Mouse (Mus musculus): Measurements from ENCODE around the gene Ddx60.
"Not testable (repeated sequence)": the region's sequence is repeated elsewhere in the genome, so short reads cannot be mapped to it uniquely, and the experiment has no call there.

Ddx60 gene

DNA sequence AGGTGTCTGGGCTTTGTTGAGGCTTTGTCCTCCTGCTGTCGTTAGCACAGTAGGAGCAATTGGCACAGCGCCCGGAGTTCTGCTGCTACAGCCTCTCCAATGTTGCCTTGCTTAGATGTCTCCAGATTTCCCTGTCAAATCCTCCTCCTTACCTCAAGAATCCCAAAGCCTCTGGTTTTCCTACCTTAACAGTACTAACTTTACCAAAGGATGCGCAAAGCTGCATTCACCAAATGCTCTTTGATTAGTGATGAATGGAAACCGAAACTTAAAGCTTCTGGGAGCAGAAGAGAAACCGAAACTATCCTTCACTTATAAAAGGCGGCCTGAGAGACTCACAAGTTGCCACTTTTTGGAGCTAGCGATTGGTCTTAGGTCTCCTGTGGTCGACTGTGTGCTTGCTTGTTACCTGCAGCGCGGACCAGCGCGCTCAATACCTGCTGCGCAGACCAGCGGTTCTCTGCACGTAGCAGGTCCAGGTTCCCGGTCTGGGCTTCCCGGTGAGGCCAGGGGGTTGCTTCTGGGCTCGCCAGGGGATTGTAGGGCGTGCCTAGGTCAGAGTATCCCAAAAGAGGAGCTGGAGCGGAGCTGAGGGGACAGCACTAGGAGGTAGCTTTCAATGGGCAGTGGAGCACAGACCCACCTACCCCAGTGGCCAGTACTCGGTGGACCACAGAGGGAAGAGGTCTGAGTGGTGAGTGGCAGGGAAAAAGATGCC, at the start of gene Ddx60:
Gene Ddx60 (plus strand): TSS at position 311 of the 718 bp plus-strand sequence.
- peak; percentile 45 to 51 for DNase-seq

DNA sequence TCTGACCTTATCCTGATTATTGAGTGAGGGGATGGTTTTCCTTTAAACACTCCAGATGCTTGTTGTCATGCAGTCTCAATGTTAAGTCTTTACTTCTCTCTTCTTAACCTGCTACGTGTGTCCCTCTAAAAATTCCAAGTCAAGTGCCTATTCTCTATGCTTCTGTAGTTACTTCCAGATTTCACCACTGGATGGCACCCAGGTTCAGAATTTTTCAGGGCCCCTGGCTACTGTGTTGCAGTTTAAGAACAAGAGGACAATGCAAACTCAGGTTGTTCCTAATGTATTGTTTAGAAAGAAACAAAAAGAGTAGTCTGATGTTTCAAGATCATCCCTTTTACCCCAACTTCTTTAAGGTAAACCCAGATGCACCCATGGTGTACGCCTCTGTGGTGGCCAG, 33.8 kb upstream of the Ddx60 start:
- no peak for DNase-seq

DNA sequence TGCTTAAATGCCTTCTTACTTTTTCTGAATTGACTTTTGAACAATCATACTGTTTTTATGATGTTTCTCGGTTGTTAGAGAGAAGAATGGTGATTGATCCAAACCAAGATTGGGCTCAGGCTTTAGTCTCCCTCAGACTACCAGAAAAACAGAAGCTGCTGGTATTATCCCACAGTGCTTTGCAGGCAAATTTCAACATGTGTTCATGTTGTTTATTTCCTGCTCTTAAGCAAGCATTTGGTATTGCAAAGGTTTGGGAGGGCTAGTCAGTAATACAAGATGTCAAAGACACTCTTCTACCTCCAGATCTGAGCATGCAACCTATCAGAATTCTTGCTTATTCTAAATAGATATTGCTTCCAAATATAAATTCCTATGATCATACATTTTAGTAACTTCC, 31.1 kb upstream of the Ddx60 start:
- no peak for DNase-seq

DNA sequence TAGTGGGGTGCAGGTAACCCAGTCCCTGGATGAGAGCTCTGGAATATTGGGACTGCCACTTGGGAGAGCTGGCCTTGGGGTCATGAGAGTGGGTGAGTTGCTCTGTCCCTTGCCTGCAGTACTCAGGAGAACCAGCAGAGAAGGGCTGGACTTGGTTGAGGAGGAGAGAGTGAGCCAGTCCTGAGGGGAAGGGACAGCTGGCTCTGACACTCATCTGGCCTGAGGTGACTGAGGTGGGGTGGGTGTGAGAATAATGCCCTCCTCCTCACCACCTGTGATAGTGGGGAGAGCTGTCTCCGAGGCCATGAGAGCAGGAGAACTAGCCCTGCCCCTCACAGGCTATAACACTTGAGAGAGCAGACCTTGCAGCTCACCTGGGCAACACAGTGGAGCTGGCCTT, 30.5 kb upstream of the Ddx60 start:
- DNase-seq, result no peak

DNA sequence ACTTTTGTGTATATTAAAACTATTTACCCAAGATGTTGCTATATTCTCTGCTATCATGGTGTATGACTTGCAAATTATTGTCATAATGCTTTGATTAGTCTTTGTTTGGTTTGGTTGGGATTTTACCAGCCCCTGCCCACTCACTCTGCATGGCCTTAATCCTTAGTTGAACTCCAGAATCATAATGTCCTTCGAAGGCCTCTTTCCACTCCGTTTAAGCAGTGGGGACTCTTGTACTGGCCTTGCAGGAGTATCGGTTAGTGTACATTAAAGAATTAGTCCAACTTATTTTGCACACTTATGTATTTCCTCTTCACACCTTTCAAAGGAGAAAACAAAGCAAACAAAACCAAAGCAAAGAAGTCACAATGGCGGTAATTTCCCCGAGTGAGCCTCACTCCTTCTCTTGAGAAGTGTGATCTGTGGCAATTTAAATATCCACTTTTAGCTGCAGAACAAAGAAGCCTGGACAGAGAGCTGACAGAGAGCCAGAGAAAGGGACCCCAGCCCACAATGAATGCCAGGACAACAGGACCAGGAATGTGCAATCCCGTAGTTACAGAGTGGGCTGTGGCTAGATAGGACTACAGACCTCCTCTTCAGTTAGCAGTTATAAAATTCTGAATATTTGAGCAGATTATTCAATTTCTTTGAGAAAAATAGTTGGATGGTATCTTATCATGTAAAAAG, 26.7 kb upstream of the Ddx60 start:
- no peak for DNase-seq

DNA sequence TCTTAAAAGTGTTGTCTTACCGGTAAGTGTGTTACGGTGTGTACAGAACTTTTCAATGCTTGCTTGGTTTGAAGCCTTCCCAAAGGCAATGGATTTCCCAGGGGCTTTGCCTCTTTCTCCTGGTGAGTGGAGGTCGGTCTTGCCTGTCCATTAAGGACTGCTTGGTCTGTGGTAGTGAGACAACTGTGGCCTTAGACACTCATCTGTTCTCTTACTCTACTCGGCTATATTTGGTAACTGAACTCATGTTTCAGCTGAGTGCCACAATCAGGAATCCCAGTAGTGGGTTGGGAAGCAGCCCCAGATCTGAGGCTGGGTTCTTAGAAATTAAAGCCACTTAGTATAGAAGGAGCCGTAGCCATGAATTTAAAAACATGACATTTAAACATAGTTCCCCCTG, 25.4 kb upstream of the Ddx60 start, which contains the start of gene Palld:
Gene Palld (minus strand): TSS at position 170 of the 400 bp plus-strand sequence.
- DNase-seq, result no peak

DNA sequence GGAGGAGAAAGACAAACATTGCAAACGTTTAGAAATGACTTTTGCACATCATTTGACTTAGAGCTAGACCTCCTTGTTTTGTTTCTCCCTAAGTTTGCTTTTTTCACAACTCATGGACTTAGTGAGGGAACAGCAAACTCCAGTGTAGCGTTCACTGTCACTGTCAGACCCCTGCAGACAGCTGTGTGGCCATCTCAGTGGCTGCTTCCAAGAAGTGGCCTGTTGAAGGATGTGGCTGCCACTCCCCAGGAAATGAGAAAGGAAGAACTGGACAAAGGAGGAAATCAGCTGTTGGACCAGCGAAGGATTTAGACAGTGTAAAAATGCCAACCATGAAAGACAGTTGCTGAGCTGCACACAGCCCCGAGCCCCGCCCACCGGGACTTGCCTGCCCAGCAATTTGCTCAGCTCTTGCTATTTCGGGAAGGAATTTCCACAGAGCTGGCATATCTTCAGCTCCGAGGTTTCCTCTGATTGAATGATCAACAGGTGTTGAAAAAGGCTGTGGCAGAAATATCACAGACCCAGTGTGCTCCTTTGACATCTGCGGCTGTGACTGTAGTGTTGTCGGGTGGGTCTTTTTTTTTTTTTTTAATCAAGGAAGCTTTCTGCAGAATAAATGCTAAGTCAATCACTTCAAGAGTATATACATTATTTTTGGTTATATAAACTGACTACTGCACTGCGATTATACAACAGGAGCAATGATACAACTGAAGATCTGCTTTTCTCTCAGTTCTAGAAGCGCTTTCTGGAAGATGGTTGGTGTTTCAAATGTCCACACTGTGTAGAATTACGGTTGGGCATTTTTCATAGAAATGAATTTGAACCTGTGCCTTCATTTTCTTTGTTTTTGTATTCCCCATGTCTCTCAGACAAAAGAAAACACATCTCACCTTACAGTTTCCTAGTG, 19.3 kb upstream of the Ddx60 start:
- DNase-seq, result no peak

DNA sequence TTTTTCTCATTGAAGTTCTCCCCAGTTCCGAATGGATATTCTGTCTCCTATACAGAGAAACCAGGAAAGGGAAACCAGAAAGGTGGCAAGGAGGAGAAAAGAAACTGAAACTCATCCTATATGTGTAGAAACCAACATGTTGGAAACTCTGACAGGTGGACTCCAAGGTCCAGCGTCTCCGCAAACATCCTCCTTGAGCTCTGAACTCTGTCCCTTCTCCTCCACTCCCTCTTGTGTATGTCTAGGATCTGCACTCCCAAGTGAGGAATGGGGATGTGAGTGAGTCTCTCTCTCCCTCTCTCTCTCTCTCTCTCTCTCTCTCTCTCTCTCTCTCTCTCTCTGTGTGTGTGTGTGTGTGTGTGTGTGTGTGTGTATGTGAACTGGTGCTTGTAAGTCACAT, 18.6 kb upstream of the Ddx60 start:
- DNase-seq, result no peak

DNA sequence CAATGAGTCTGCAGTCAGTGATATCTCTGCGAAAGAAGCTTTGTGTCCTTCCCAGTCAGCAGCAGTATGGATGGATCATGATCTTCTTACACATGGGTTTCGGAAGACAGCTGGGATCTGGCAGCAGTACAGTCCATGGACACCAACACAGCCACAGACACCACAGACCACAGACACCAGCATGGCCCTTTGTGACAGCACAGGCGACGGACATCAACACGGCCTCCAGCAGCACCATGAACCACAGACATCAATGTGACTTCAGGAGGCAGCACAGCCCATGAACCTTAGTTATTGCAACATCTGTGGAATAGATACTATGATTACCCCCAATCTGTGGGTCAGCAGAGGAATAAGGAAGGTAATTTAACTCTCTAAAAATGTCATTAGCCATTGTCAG, 15.1 kb upstream of the Ddx60 start:
- no peak for DNase-seq

DNA sequence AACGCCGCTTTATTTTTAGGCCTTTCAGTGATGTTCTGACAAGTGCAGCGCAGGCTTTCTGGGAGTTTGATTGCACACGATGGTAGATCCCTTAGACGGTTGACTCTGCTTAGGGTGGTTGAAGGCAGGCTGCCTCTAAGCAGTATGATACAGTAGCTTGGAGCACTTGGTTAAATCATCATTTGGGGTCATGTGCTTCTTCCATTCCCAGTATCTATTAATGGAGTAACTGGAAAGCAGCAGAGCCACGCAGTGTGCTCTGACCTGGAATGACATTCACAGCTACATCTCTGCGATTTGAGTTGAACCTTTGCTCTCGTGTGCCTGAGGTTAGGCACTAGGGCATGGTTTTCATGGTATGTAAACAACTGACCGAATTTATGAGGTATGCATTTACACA, 13.9 kb upstream of the Ddx60 start:
- DNase-seq, result no peak

DNA sequence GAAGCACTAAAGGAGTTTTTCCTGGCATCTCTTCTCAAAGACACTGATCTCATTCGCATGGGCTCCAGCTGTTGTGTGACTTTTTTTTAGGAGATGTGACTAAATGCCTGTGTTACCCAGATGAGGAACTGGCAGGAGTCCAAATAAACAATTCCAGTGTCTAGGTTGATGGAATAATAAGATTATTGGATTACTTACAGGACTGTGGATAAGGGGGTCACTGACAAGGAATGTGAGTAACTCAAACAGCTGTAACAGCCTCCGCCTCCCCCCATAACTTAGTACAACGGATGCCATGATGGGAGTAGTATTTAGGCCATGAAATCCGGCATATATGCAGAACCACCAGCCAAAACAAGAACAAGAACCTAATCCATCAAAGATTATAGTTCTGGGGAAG, 10.6 kb upstream of the Ddx60 start:
- DNase-seq, result no peak

DNA sequence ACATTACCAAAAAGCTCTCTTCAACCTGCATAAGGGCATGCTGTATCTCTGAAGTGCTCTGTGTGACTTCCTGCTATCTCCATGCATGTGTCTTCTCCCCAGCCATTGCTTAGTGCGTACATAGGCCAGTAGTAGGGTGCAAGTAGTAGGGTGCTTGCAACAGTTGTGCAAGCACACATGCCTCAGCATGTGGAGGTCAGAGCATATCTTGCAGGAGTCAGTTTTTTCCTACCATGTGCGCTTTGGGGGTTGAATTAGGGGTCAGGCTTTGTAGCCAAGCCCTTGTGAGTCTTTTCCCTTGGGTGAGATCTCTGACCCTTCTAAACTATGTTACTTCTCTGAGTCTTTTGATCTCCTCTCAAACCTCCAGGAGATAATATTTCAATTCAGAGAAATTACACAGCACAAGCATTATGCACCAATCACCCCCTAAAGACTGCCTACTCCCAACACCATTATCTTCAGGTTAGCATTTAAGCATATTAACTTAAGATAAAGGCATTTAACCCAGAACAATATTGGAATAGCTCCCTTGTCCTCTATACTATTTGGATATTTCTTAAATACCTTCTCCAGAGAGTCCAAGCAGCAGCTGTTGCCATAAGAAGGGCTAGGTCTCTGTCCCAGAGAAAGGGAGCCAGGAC, 8.6 kb upstream of the Ddx60 start:
- DNase-seq, result no peak

DNA sequence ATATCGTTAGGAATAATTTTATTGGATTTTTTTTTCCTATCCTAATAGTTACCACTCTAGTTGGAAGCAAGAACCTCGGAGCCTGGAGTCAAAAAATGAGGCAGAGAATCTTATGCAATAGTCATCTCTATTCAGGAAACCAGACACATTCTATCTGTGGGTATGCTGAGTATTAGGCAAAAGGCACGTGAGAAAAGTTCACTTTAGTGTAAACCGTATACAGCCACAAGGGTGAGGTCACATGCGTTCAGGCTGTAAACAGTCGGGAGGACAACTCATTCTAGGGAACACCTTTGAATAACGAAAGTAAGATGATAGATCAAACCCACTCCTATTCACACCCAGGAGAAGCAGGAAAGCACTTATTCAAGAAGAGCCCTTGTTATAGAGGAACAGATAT, 7.5 kb upstream of the Ddx60 start:
- DNase-seq, result no peak

DNA sequence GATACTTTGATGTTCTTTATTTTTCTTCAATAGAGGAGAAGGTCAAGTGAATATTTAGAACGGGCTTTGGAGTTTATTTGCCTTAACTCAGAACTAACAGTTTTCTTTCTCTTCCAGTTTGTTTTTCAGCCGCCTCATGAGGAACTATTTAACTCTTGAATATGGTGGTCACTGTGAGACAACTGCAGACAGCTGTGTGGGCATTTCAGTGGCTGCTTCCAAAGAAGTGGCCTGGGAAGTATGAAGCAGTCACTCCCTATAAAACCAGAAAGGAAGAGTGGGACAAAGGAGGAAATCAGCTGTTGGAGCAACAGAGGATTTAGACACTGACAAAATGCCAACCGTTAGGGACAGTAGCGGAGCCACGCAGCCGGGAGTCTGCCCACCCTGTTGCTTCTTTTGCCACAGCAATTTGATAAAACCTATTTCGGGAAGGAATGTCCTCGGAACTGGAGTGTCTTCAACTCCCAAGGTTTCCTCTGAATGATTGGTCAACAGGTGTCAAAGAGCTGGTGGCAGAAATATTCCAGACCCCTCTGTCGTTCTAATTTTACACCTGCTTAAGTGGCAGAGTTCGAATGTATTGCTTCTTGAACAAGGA, 6.3 kb upstream of the Ddx60 start:
- no peak for DNase-seq

DNA sequence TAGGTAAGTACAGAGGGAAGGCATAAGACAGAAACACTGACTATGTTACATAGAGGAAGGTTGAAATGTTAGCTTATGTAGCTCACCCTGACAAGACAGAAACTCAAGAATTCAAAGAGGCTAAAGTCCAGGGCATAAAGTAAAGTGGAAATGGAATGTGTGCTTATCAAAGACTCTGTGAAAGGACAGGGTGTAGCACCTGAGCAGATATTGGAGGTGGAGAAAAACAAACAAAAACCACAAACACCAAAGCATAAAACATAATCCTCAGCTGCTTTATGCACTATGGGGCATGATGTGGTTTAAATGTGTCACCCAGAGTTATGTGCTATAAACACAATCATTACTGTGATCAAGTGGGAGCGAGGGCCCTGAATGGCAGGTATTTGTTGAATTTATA, 3.4 kb upstream of the Ddx60 start:
- DNase-seq, result no peak

DNA sequence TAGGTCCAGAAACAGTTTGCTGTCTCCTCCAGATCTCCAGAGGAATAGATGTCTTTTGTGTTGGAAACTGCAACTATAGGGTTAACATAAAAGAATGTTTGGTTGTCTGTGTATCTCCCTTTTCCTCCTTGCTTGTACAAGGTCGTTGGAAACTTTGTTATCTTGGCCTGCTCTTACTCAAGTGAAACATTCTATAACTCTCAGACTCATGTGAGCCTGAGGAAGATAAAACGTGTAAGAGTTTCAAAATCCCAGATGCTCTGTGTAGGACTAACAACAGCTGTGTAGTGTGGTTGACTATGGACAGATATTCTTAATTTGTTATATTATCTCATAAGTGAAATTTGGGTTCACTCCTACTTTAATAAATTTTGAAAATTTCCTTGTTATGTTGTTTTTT, 5.4 kb downstream of the Ddx60 start:
- DNase-seq, result no peak

DNA sequence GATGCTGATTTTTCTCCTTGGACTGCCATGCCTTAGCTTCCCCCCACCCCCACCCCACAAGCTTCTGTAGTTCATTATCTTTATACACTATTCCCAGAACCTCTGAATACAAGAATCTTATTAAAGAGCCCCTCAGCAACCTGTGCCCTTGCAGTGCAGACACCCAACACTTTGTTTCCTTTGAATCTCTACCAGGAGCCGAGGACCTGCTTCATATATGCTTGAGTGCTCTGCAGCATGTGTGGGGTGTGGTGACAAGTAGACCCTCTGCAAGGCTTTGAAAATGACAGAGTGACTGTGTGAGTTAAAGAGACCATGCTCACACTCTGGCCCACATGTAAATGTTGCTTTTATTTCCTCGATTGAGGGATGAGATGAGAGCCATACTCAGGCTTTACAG, 9.7 kb downstream of the Ddx60 start:
- no peak for DNase-seq

DNA sequence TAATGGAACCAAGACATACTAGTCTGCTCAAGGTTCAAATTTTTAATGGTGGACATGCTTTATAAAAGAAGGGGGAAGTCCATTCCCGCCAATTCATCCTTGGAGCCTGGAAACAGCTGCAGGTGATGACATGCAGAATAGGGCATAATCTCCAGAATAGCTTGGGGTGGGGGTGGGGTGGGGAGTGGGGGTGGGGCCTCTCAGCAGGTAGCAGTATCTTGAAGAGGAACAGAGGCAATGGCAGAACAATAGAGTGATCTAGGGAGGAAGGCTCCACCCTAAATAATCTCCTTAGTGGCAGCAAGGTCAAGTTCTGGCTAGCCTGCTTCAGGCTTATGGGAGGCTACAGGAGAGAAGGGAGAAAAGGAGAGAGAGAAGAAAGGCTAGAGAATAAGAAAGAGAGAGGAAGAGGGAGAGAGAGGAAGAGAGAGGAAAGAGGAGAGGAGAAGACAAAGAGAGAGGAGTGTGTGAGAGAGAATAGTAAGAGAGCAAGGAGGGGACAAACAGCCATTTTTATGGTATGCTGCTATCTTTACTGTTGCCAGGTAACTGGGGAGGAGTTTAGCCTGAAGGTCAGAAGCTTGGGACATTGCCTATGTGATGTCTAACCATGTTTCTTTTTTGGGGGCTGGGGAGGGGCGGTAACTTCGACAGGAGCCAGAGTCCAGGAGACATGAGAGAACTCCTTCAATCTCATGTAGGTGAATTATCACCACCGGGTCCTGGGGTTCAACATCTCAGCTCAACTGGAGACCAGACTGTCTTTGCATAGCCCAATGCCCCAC, 36.9 kb downstream of the Ddx60 start:
- not testable (repeated sequence) for DNase-seq

DNA sequence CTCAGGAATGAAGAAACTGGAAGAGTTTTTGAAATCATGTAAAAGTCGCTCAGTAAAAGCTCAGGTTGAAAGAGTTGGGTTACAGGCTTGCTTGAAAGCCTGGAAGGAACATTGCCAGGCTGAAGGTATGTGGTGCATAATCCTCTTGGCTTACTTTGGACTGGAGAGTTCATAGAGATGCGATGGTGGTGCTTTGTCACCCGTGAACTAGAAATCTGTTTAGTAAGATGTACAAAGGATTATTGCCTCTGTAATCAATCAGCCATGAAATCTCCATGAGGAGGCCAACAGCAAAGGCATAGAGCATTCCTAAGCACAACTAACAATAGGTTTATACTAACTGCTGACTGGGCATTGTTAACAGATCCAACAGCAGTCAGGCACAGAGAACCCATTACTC, 41.7 kb downstream of the Ddx60 start:
- no peak for DNase-seq

DNA sequence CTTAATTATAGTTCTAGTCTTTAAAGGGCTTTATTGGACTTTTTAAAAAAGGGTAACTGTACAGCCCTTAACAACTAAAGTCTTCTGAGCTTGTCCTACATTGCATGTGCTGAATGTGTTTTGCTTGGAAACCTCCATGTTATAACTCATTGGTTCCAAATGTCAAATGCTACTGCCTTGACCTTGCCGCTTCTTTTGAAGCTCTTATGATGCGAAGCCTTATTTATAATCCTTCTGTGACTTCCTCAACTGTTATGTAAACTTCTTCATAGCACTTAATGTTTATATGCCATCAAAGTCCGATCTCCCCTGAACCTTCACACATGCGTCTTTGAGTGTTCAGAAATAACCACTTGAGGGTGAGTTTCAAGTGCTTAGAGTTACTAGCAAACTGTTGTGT, 57.1 kb downstream of the Ddx60 start:
- no peak for DNase-seq

DNA sequence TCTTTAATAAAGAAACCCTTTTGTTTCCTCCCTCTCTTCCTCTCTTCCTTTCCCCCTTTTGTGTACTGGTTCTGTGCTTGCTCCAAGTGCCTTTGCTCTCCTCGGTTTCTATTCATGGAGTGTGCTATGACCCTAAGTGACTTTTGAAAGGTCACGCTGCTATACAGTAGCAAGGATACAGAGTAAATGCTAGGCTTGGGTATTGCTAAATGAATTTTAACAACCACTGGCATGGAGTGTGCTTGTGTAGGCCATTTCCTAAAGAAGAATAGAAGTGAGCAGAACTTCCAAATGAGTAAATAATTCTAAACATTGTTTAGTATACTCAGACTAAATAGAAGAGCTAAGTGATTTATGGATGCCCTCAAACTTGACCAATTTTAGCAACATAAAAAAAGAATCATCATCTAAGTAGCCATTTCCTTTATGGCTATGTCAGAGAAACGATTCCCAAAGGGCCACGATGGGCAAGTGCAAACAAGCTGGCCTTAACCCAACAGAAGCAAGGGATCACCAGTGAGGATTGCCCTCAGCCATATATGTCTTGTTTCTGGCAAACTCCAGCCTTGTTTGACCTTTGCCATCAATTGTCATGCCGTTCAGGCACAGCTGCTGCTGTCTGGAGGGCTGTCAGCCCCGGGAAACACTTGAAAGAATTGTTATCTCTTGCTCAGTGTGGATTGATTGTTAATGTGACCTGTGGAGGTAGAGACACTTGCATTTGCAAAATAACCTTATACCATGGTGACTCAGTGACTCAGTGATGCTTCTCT, 58.0 kb downstream of the Ddx60 start:
- no peak for DNase-seq
